Mouse (Mus musculus) limb, embryonic 11.5 days (tissue): Measurements from ENCODE around the gene Treml2. TPM values are rescaled to one million over a fixed set of nuclear protein-coding genes. Genes with fewer than 3 reads are reported as not detected.

Source experiments
- ATAC-seq: fragments of 200-750 bp; cut with Nextera tagmentation; 2 replicates; pipeline ENCODE4 v1.8.0; 2017; ENCODE audit warnings: low read depth; ENCODE audit not compliant: insufficient number of reproducible peaks, low FRiP score, low TSS enrichment
- DNase-seq: peaks from one replicate; pipeline ENCODE4 v3.0.0-alpha.2; 2015; ENCODE audit warnings: low spot score
- H3K27ac ChIP-seq: fragments of 300-500 bp; sonication (generic); replicated peaks from 2 replicates; pipeline ENCODE4 v1.5.1; 2014; ENCODE audit warnings: low read depth, mild to moderate bottlenecking, low read length
- H3K27me3 ChIP-seq: fragments of 300-500 bp; sonication (generic); 2 replicates; pipeline ENCODE4 v1.6.1; 2014; ENCODE audit warnings: mild to moderate bottlenecking, low read length, mixed read lengths; ENCODE audit not compliant: control insufficient read depth, insufficient read depth
- H3K36me3 ChIP-seq: fragments of 300-500 bp; sonication (generic); 2 replicates; pipeline ENCODE4 v1.6.1; 2014; ENCODE audit warnings: mild to moderate bottlenecking, low read length, moderate library complexity, mixed read lengths; ENCODE audit not compliant: control insufficient read depth, insufficient read depth
- H3K4me1 ChIP-seq: fragments of 300-500 bp; sonication (generic); 2 replicates; pipeline ENCODE4 v1.6.1; 2014; ENCODE audit warnings: low read length, mixed read lengths; ENCODE audit not compliant: control insufficient read depth, insufficient read depth
- H3K4me2 ChIP-seq: fragments of 300-500 bp; sonication (generic); 2 replicates; pipeline ENCODE4 v1.6.1; 2014; ENCODE audit warnings: low read depth, mild to moderate bottlenecking, moderate library complexity; ENCODE audit not compliant: severe bottlenecking
- H3K4me3 ChIP-seq: fragments of 300-500 bp; sonication (generic); 2 replicates; pipeline ENCODE4 v1.5.1; 2014; ENCODE audit warnings: low read depth, low read length
- H3K9ac ChIP-seq: fragments of 300-500 bp; sonication (generic); 2 replicates; pipeline ENCODE4 v1.6.1; 2014; ENCODE audit warnings: mild to moderate bottlenecking, low read length
- H3K9me3 ChIP-seq: fragments of 300-500 bp; sonication (generic); 2 replicates; pipeline ENCODE4 v1.6.1; 2016; ENCODE audit warnings: low read length; ENCODE audit not compliant: control insufficient read depth
- WGBS: fragments of 180-500 bp; shearing (Covaris S2); extraction: QIAGEN DNeasy Blood & Tissue Kit; methylation state at CpG from one replicate; pipeline ENCODE4 v1.1.7; 2014; 5-methylcytosine and 5-hydroxymethylcytosine counted together
- polyA plus RNA-seq: library from polyadenylated mRNA; unstranded; fragments of >200 nt; fragmentation: Nextera tagmentation; extraction: Ambion mirVana; gene quantifications from 2 replicates; pipeline ENCODE4 v1.2.1, GENCODE M21; 2014

The Treml2 gene
- polyA plus RNA-seq, 1 experiment from 2014 or later: 0.04 TPM

GRCm38 (mm10) chr17:48266610-48267304 lies 32.5 kb upstream of the Treml2 start:
- H3K4me1 ChIP-seq: no peaks in the 10 kb centered on the region
- no peaks in the 10 kb centered on the region for H3K27me3 ChIP-seq
- ATAC-seq: no peak
- H3K4me2 ChIP-seq: no peak overlapping the region
- no peaks in the 10 kb centered on the region for H3K36me3 ChIP-seq
- no peak overlapping the region for H3K9ac ChIP-seq
- no peak overlapping the region for H3K27ac ChIP-seq
- DNase-seq: no peak
- no peak overlapping the region for H3K4me3 ChIP-seq
- H3K9me3 ChIP-seq: no peaks in the 10 kb centered on the region
- WGBS: 30% methylated on average over 2 of the region's 2 CpGs

GRCm38 (mm10) chr17:48267591-48267990 lies 31.7 kb upstream of the Treml2 start:
- Histone ChIP-seq H3K9me3 (no peaks in the 10 kb centered on the region), H3K36me3 (no peaks in the 10 kb centered on the region), H3K4me2 (no peak overlapping the region), H3K4me3 (no peak overlapping the region), H3K27ac (no peak overlapping the region), H3K4me1 (no peaks in the 10 kb centered on the region), H3K27me3 (no peaks in the 10 kb centered on the region), H3K9ac (no peak overlapping the region)
- WGBS: 54% methylated on average over 1 of the region's 1 CpGs
- no peak for DNase-seq
- ATAC-seq: no peak

GRCm38 (mm10) chr17:48268276-48268675 lies 31.0 kb upstream of the Treml2 start:
- no peaks in the 10 kb centered on the region for H3K4me1 ChIP-seq
- no peak for DNase-seq
- no peaks in the 10 kb centered on the region for H3K27me3 ChIP-seq
- no peak overlapping the region for H3K4me2 ChIP-seq
- H3K9ac ChIP-seq: no peak overlapping the region
- H3K9me3 ChIP-seq: no peaks in the 10 kb centered on the region
- no peaks in the 10 kb centered on the region for H3K36me3 ChIP-seq
- H3K4me3 ChIP-seq: no peak overlapping the region
- ATAC-seq: no peak
- no peak overlapping the region for H3K27ac ChIP-seq

GRCm38 (mm10) chr17:48269833-48270232 lies 29.5 kb upstream of the Treml2 start:
- Histone ChIP-seq H3K27me3 (no peaks in the 10 kb centered on the region), H3K27ac (no peak overlapping the region), H3K4me1 (no peaks in the 10 kb centered on the region), H3K9ac (no peak overlapping the region), H3K4me2 (no peak overlapping the region), H3K9me3 (no peaks in the 10 kb centered on the region), H3K36me3 (no peaks in the 10 kb centered on the region), H3K4me3 (no peak overlapping the region)
- ATAC-seq (no peak), DNase-seq (no peak)
- WGBS: 77% methylated on average over 4 of the region's 4 CpGs

GRCm38 (mm10) chr17:48272158-48272557 lies 27.1 kb upstream of the Treml2 start:
- ATAC-seq: no peak
- H3K27me3 ChIP-seq: no peaks in the 10 kb centered on the region
- H3K9ac ChIP-seq: no peak overlapping the region
- WGBS: 76% methylated on average over 5 of the region's 5 CpGs
- H3K4me2 ChIP-seq: no peak overlapping the region
- H3K36me3 ChIP-seq: no peaks in the 10 kb centered on the region
- no peak for DNase-seq
- H3K4me1 ChIP-seq: no peaks in the 10 kb centered on the region
- H3K4me3 ChIP-seq: no peak overlapping the region
- no peaks in the 10 kb centered on the region for H3K9me3 ChIP-seq
- no peak overlapping the region for H3K27ac ChIP-seq

- no peaks in the 10 kb centered on the region for H3K4me1 ChIP-seq
- H3K27me3 ChIP-seq: no peaks in the 10 kb centered on the region
- H3K4me3 ChIP-seq: no peak overlapping the region
- WGBS: 85% methylated on average over 4 of the region's 4 CpGs
- H3K27ac ChIP-seq: no peak overlapping the region
- no peak overlapping the region for H3K4me2 ChIP-seq
- no peaks in the 10 kb centered on the region for H3K9me3 ChIP-seq
- DNase-seq: no peak
- H3K9ac ChIP-seq: no peak overlapping the region
- no peak for ATAC-seq
- no peaks in the 10 kb centered on the region for H3K36me3 ChIP-seq
Measured at GRCm38 (mm10) chr17:48272598-48272997, 26.7 kb upstream of the Treml2 start.

GRCm38 (mm10) chr17:48274098-48274497 lies 25.2 kb upstream of the Treml2 start:
- Histone ChIP-seq H3K4me3 (no peak overlapping the region), H3K36me3 (no peaks in the 10 kb centered on the region), H3K27me3 (no peaks in the 10 kb centered on the region), H3K9me3 (no peaks in the 10 kb centered on the region), H3K27ac (no peak overlapping the region), H3K4me1 (no peaks in the 10 kb centered on the region), H3K9ac (no peak overlapping the region), H3K4me2 (no peak overlapping the region)
- WGBS: 84% methylated on average over 4 of the region's 4 CpGs
- ATAC-seq (no peak), DNase-seq (no peak)

GRCm38 (mm10) chr17:48274885-48275284 lies 24.4 kb upstream of the Treml2 start:
- no peak overlapping the region for H3K4me3 ChIP-seq
- H3K4me1 ChIP-seq: no peaks in the 10 kb centered on the region
- DNase-seq (peak; percentile 91), ATAC-seq (no peak)
- no peak overlapping the region for H3K4me2 ChIP-seq
- no peaks in the 10 kb centered on the region for H3K9me3 ChIP-seq
- no peaks in the 10 kb centered on the region for H3K36me3 ChIP-seq
- no peak overlapping the region for H3K9ac ChIP-seq
- H3K27ac ChIP-seq: no peak overlapping the region
- H3K27me3 ChIP-seq: no peaks in the 10 kb centered on the region
- 36% methylated on average over 6 of the region's 6 CpGs for WGBS

- no peaks in the 10 kb centered on the region; the same call in 1 of the 2 replicates for H3K4me1 ChIP-seq
- WGBS: 60% methylated on average over 7 of the region's 7 CpGs
- no peaks in the 10 kb centered on the region for H3K36me3 ChIP-seq
- H3K4me3 ChIP-seq: no peak overlapping the region
- H3K27ac ChIP-seq: no peak overlapping the region
- H3K9ac ChIP-seq: no peak overlapping the region
- H3K4me2 ChIP-seq: no peak overlapping the region
- no peaks in the 10 kb centered on the region for H3K9me3 ChIP-seq
- H3K27me3 ChIP-seq: no peaks in the 10 kb centered on the region
- DNase-seq: no peak
- no peak for ATAC-seq
Measured at GRCm38 (mm10) chr17:48275736-48276135, 23.6 kb upstream of the Treml2 start.
